Mouse (Mus musculus) erythroblast, embryonic 14.5 days (primary cell): Measurements from ENCODE around the gene Cisd3. TPM values are rescaled to one million over a fixed set of nuclear protein-coding genes. Genes with fewer than 3 reads are reported as not detected.
A peak's percentile ranks its signal among the peaks of the same experiment; 100 is the strongest.
"Not testable (repeated sequence)": the region's sequence is repeated elsewhere in the genome, so short reads cannot be mapped to it uniquely, and the experiment has no call there.

ENCODE experiments used
- H3K27me3 ChIP-seq: 2 replicates; pipeline ENCODE4 v1.6.1; 2012; ENCODE audit warnings: inconsistent platforms; ENCODE audit not compliant: control insufficient read depth
- H3K36me3 ChIP-seq: 2 replicates; pipeline ENCODE4 v1.6.1; 2012; ENCODE audit warnings: mild to moderate bottlenecking, inconsistent platforms; ENCODE audit not compliant: control insufficient read depth
- H3K4me1 ChIP-seq: 2 replicates; pipeline ENCODE4 v1.6.1; 2012; ENCODE audit warnings: inconsistent platforms; ENCODE audit not compliant: control insufficient read depth
- H3K4me3 ChIP-seq: replicated peaks from 2 replicates; pipeline ENCODE3; 2012; ENCODE audit warnings: moderate library complexity, mild to moderate bottlenecking, inconsistent platforms
- H3K9me3 ChIP-seq: 2 replicates; pipeline ENCODE4 v1.6.1; 2012; ENCODE audit warnings: low read length, inconsistent platforms, mixed read lengths; ENCODE audit not compliant: control insufficient read depth
- GATA1 ChIP-seq: IDR thresholded peaks from 2 replicates; pipeline ENCODE4 v1.6.1; 2012; ENCODE audit warnings: low read length, inconsistent platforms, mixed read lengths
- TAL1 ChIP-seq: IDR thresholded peaks from 3 replicates; pipeline ENCODE4 v1.6.1; 2012; ENCODE audit warnings: low read length, inconsistent platforms, mixed read lengths
- polyA plus RNA-seq: library from polyadenylated mRNA; stranded (reverse); fragments of >175 nt; gene quantifications from 2 replicates; pipeline ENCODE4 v1.2.3, GENCODE M21; 2012

Cisd3 gene
- polyA plus RNA-seq, 1 experiment = not detected

GRCm38 (mm10) chr11:97700003-97700745 is 14.5 kb downstream of the Cisd3 start, which contains the start of gene Pcgf2:
Pcgf2 (minus strand) TSS chr11:97700497.
- Histone ChIP-seq H3K36me3 (peaks cover 5% of the 10 kb centered on the region), H3K9me3 (peaks cover 7% of the 10 kb centered on the region; the same call in 1 of the 2 replicates), H3K27me3 (peaks cover 67% of the 10 kb centered on the region), H3K4me1 (peaks cover 59% of the 10 kb centered on the region), H3K4me3 (peak within 1 kb of the TSS; percentile 58)
- TF ChIP-seq TAL1 = no peak
- no peak for TF ChIP-seq GATA1

- Histone ChIP-seq H3K9me3 (peaks cover 7% of the 10 kb centered on the region; the same call in 1 of the 2 replicates), H3K36me3 (peaks cover 10% of the 10 kb centered on the region), H3K4me1 (peaks cover 60% of the 10 kb centered on the region), H3K4me3 (peak overlapping the region; percentile 57), H3K27me3 (peaks cover 67% of the 10 kb centered on the region)
- no peak for TF ChIP-seq TAL1
- no peak for TF ChIP-seq GATA1
Observed at GRCm38 (mm10) chr11:97700746-97701580, 15.3 kb downstream of the Cisd3 start.

- Histone ChIP-seq H3K4me1 (peaks cover 67% of the 10 kb centered on the region), H3K9me3 (peaks cover 7% of the 10 kb centered on the region; the same call in 1 of the 2 replicates), H3K4me3 (peak overlapping the region; percentile 78), H3K27me3 (peaks cover 62% of the 10 kb centered on the region), H3K36me3 (peaks cover 18% of the 10 kb centered on the region)
- no peak for TF ChIP-seq GATA1
- TF ChIP-seq TAL1 = no peak
Observed at GRCm38 (mm10) chr11:97701581-97702392, 16.2 kb downstream of the Cisd3 start.

- peaks cover 70% of the 10 kb centered on the region for H3K4me1 ChIP-seq
- H3K36me3 ChIP-seq = peaks cover 24% of the 10 kb centered on the region
- peak overlapping the region; percentile 78 for H3K4me3 ChIP-seq
- TF ChIP-seq TAL1 = no peak
- TF ChIP-seq GATA1 = no peak
- peaks cover 57% of the 10 kb centered on the region for H3K27me3 ChIP-seq
- peaks cover 7% of the 10 kb centered on the region; the same call in 1 of the 2 replicates for H3K9me3 ChIP-seq
Observed at GRCm38 (mm10) chr11:97702393-97702745, 16.7 kb downstream of the Cisd3 start.

- peaks cover 7% of the 10 kb centered on the region; the same call in 1 of the 2 replicates for H3K9me3 ChIP-seq
- H3K27me3 ChIP-seq = peaks cover 48% of the 10 kb centered on the region
- H3K4me3 ChIP-seq = peak within 1 kb of the TSS; percentile 78
- H3K36me3 ChIP-seq = peaks cover 31% of the 10 kb centered on the region
- H3K4me1 ChIP-seq = peaks cover 68% of the 10 kb centered on the region
- TF ChIP-seq TAL1 (no peak), GATA1 (no peak)
Observed at GRCm38 (mm10) chr11:97703039-97703826, 17.6 kb downstream of the Cisd3 start, which contains the start of gene Psmb3. Psmb3 (plus strand) TSS chr11:97703399.

GRCm38 (mm10) chr11:97710067-97710466 is 24.4 kb downstream of the Cisd3 start:
- H3K36me3 ChIP-seq = peaks cover 80% of the 10 kb centered on the region
- H3K4me3 ChIP-seq, H3K27me3 ChIP-seq, H3K9me3 ChIP-seq: not testable (repeated sequence)
- H3K4me1 ChIP-seq = peaks cover 11% of the 10 kb centered on the region

- TF ChIP-seq TAL1 (no peak), GATA1 (no peak)
- no peaks in the 10 kb centered on the region for H3K9me3 ChIP-seq
- peaks cover 75% of the 10 kb centered on the region for H3K36me3 ChIP-seq
- no peaks in the 10 kb centered on the region for H3K27me3 ChIP-seq
- no peak overlapping the region for H3K4me3 ChIP-seq
- H3K4me1 ChIP-seq = peaks cover 6% of the 10 kb centered on the region
Observed at GRCm38 (mm10) chr11:97711200-97711900, 25.7 kb downstream of the Cisd3 start.
